Mouse (Mus musculus) spleen, adult 18-20 months (tissue): ENCODE measurements at regions not wholly inside any gene's neighbourhood (a gene's known extent, or its start where the extent isn't known, plus 50 kb on each side); places are given as distances from the start of the nearest gene placed in this dataset.
"Not testable (repeated sequence)": the region's sequence is repeated elsewhere in the genome, so short reads cannot be mapped to it uniquely, and the experiment has no call there.

Source experiments
- DNase-seq, 2 experiments: peaks; one replicate each; pipeline ENCODE4 v3.0.0; 2022; ENCODE audit warnings: mixed read lengths in 2 of 2

GRCm38 (mm10) chr7:58310096-58310495 is 345.9 kb upstream of the Atp10a start:
- DNase-seq: no peak

DNA sequence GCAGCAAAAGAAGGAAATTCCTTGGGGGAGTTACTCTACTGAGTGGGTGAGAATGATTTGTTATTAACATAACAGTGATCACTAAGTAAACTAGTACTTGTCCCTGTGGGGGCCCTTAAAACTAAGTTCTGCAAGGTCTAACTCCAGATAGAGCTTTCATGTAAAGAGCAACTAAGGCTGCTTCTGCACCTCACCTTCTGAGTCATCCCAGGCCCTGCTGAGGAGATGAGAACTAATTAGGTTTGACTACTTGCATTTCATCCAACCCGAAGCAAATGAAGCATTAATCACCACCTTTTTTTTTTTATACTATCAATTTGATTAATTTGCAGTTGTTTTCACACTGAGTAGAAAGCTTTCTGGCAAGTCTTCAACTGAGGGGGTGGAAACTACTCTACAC is 333.6 kb upstream of the Atp10a start:
- DNase-seq: no peak

DNA sequence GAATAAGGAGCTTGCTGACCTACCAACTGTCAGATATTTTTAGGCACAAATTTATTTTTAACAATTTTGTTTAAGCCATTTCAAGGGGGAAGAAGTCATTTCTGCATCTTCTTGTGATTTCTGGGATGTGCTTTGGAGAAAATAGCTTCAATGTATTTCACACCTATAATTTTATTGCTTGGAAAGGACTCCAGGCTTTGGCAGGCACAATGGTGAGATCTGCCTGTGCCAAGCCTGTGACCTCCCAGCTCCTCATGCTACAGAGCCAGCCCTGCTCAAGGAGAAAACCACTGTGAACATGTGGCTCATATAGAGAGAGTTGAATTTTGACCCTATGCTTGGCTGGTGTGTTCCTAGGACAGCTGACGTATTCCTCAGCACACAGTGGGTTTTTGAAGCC is 288.6 kb upstream of the Atp10a start:
- DNase-seq: no peak

DNA sequence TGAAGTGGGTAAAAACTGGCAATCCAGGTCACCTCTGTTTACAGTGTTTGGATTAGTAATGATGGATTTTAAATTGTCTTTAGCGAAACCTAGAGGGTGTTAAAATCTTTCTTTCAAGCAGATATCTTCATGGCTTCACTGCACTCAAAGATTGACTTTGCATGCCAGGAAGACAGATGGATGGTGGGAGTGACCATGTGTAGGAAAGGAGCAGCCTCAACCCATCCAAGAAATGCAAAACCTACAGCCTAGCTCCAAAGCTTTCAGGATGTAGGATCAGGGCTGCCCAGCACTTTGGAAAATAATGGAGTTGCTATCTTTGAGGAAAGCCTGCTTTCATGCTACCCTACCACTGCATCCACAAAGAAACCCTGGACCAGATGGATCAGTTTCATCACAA is 272.6 kb upstream of the Atp10a start:
- DNase-seq: no peak

DNA sequence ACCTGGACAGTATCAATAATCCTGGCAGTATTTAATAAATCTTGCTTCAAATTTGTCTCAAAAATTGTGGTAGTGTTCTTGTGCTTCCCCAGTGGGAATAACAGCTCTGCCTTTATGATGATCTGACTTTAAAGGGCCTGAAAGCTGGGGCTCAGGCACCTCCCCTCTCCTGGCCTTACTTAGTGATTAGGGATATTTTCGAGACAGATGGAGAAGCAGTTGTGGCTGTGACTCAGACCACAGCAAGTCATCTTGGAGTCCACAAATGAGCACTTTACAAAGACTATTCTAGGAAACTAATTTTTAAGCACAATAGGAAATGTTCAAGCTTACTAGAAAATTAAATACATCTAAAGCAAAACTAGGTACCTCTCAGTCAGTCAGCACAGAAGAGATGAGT is 267.6 kb upstream of the Atp10a start:
- no peak for DNase-seq

DNA sequence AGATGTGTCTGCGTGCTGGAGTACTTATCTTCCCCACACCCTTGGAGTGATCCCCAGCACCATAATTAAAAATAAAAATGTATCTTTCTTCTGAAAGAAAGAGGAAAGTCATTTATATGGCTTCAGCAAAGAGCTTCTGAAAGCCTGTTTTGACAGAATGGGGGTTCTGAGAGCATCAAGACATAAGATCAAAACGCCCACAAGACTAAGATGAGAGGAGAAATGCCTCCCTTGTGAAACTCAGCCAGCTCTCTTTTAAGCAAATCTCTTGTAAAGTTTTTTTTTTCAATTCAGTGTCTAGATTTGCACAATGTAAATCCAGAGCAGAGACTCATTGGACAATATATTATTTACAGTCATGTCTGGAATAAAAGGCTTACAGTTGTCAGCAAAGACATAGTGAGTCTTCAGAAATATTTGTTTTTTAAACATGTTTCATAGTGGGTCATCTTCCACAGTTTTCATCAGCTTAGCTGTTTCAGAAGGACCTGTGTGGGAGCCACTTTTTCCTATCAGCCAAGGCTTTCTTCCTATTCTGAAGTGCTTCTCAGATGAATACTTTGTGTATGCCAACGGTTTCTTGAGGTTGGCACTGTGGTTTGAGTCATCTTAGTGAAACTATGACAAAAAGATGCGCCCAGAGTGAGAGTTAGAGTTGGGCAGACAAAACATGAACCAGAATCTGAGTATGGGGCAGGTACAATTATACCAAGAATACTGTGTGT is 263.4 kb upstream of the Atp10a start:
- no peak for DNase-seq

DNA sequence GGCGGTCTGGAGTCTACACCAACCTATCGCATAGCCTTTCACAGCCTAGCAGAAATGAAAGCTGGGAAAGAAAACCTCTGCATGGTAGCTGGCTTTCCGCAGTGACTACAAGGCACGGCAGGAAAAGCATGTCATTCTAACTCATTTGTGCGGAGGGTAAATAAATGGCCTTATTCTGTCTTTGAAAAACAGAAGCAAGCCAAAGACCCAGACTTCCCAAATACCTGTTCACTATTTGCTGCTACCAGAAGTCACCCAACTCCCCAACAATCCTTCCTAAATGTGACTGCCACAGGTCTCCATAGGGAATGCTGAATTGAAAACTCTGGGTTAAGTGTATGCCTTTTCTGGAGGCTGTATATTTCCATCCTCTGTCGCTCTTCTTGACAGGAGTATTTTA is 258.0 kb upstream of the Atp10a start:
- no peak for DNase-seq

DNA sequence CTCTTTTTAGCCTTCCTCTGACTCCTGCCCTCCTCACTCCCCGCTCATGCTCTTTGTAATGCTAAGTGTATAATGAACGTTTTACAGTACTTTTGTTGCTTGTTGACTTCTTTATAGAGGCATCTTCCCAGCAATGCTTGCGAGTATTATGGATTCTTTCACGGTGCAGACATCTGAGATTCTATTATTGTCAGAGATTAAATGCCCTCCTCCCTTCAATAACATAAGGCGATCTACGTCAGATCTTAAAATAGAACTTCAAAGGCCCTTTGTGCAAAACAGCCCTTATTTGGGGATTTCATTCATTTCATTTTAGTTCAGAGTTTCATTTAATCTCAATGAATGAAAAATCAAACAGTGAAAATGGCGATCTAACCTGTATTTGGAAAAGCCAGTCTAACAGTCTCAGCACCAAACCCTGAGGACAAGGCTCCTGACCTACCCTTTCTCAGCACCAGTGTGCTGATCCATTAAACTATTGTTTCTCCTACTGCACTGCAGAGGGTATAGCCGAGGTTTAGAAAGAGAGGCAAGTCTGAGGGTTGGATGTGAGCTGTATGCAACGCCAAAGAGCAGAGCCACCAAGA is 257.3 kb upstream of the Atp10a start:
- DNase-seq: no peak

DNA sequence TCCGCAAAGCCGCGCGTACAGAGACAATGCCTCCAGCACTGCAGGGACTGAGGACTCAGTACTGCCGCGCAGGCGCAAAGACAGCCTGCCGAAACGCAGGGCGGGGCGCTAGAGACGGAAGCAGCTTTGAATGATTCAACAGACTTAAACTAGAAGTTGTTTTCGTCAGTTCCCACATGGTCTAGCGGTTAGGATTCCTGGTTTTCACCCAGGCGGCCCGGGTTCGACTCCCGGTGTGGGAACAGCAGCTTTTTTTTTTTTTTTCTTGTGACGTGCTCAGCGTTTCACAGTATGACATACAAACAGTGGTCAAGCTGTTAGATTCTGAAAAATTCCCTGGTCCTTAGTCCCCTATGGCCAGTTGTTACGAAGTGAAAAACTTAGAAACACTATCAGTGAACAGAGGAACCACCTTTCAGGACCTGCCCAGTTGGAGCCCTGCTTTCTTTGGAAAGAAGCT is 256.8 kb upstream of the Atp10a start:
- peak; percentile 82 to 88 for DNase-seq

GRCm38 (mm10) chr7:58399651-58400050 is 256.3 kb upstream of the Atp10a start:
- DNase-seq: no peak

GRCm38 (mm10) chr7:58400594-58400993 is 255.4 kb upstream of the Atp10a start:
- DNase-seq: no peak

DNA sequence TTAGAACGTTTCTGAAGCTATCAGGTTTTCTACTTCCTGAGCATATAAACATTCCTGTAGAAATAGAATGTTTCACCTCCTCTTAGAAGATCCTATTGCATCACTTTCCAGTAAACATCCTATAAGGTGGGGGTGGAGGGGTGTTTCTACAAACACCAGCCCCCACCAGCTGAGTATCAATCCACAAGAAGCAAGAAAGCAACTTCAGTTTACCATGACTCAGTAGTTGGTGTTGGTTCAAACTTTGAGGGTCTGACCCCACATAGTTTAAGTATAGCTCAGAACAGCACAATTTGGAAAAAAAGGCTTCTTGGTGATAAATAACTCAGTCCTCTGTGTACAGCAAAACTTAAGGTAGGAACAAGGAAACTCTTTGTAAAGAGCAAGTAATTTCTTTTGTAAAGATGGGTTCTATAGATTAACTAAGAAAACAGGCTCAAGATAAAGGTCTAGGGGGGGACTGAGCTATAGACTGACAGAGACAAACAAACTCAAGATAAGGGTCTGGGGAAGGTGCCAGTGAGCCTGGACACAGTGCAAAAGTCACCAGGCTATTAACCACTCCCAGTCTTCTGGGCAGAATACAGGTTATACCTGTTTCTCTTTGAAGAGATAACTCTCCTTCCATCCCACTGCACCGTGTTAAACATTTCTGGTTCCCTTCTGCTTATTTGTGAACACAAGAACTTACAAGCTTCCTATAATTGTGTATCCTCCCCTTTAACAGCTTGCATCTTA is 218.9 kb upstream of the Atp10a start:
- DNase-seq: no peak

DNA sequence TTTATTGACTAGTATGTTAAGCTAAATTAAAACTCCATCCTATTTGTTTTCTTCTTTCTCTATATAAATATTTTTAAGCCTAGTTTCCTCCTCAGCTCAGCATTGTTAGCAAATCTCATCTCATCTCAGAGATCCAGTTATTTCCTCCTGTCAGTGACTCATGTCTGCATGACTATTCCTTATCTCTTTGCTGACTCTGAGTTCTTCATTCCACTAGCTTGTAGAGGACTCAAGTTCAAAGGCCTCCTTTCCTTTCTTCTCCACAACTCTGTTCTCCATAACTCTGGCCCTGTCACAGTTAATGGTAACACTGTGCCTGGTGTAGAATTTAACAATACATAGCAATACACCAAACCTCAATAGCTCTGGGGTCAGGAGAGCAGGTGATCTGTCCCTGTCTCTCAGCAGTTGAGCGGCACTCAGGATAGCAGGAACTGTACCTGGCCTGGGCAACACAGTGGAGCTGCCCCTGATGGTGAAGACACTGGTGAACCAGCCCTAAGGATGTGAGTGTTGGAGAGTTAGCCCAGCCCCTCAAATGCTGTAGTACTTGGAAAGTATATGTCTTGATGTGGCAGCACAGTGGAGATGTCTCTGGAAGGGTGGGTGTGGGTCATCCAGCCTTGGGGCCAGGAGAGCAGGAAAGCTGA is 213.3 kb upstream of the Atp10a start:
- DNase-seq: no peak

- DNase-seq: no peak
Observed at GRCm38 (mm10) chr7:58443297-58443696, 212.7 kb upstream of the Atp10a start.

DNA sequence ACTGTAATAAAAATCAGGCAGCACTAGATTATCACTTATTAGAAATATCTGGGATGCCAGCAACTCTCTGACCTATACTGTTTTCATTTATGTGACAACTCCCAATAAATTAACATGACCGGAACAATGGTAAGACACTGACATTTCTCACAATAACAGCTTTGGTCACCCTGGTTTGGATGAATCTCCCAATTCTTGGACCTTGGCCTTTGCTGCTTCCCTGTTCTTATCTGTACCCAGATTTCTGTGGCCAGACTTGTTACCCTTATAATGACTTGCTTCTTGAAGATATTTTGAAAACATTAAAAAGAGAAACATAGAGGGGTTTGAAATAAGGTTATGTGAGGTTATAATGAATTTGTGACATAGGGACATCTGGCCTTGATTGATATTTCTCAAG is 210.2 kb upstream of the Atp10a start:
- DNase-seq: no peak

- no peak for DNase-seq
Observed at GRCm38 (mm10) chr7:58446261-58446660, 209.7 kb upstream of the Atp10a start.

DNA sequence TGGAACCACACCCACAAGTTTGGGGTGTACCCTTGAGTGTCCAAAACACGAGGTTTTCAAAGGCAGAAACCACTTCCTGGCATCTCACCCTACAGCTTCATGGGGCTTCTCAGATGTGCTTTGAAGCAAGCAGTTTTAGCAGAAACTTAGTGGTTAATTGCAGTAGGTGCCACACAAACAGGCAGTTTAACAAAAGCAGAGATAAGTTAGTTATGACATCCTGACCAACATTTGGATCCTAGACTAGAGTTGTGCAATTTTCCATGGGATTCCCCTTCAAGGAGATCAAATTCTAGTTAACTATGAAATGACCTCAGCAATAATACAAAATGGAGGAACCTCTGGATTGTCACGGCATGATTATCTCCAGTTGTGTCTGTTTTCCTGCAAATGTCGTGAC is 207.2 kb upstream of the Atp10a start:
- DNase-seq: no peak

DNA sequence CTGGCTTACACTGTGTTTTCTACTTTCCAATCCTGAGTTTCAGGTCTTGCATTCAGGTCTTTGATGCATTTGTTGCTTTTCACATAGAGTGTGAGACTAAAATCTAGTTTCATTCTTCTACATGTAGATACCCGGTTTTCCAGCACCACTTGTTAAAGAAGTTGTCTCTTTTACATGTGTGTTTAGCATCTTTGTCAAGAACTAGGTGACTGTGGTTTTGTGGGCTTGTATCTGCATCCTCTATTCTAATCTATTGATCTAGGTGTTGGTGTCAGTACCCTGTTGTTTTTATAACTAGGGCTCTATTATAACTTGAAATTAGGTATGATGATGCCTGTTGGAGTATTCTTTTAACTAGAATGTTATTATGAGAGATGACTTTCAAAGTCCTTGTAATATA is 204.0 kb upstream of the Atp10a start:
- DNase-seq: no peak

GRCm38 (mm10) chr7:58458146-58458545 is 197.8 kb upstream of the Atp10a start:
- not testable (repeated sequence) for DNase-seq

DNA sequence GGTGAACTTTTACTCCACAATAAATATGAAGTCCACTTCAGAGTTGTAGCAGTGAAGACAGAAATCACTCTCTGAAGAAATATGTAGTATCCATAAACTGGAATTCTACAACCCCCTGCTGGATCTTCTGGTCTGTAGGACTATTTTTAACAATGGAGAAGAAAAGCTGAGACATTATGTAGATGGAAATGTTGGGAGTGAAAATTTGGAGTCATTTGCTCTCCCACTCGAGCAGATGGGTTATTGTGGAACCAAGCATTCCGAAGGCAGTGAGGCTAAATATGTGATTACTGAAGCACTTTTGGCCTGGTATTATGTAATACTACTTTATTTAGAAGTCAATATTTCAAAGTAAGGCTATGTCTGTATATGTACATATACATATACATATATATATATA is 195.0 kb upstream of the Atp10a start:
- no peak for DNase-seq

- DNase-seq: no peak
Observed at GRCm38 (mm10) chr7:58473150-58473549, 182.8 kb upstream of the Atp10a start.

- no peak for DNase-seq
Observed at GRCm38 (mm10) chr7:58475139-58475538, 180.8 kb upstream of the Atp10a start.

GRCm38 (mm10) chr7:58488250-58488649 is 167.7 kb upstream of the Atp10a start:
- no peak for DNase-seq
